Mouse (Mus musculus) layer of hippocampus, adult 9-10 months (tissue): ENCODE results near the gene Scn8a.

Experiments
- DNase-seq: peaks from one replicate; pipeline ENCODE4 v3.0.0; 2022; ENCODE audit warnings: low spot score

Scn8a gene

GRCm38 (mm10) chr15:101039651-101040050 lies 170.0 kb downstream of the Scn8a start:
- no peak for DNase-seq

DNA sequence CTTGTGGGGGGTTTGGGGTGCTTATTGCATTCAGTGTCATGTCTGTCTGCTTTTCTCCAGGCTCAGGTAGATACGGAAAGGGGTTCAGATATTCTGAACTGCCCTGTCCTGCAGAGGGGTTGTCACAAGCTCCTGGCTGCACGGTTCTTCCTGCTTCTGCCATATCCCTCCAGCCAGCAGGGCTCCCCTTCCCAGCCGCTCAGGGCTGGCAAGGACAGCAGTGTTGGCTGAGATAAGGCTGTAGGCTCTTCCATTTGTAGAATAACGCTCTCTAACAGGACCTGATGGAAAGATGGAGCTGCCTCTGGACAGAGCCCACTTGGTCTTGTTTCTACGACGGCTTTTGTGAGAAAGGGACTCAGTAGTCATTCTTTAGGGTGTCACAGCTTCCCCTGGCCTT lies 172.3 kb downstream of the Scn8a start:
- DNase-seq, result no peak

- peak; percentile 65 for DNase-seq
Measured at GRCm38 (mm10) chr15:101042613-101043012, 173.0 kb downstream of the Scn8a start.

DNA sequence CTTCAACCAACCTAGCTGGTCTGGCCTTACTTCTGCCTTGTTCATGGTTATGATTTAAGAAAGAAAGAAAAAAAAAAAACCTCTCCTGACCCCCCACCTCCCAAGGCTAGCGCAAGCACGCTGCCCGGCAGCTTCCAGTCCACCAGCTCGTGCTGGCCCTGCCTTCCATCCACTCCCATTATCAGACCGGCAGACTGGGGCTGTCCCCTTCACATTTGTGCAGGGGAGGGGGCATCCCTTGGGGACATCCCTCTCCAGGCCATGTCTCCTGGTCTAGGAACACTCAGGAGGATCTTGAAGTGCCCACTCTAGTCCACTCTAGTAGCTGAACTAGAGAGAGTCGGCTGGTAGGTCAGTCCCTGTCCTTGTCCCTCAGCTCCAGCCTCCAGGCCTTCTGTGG lies 174.9 kb downstream of the Scn8a start:
- DNase-seq, result no peak

- no peak for DNase-seq
Measured at GRCm38 (mm10) chr15:101046039-101046526, 176.4 kb downstream of the Scn8a start.

DNA sequence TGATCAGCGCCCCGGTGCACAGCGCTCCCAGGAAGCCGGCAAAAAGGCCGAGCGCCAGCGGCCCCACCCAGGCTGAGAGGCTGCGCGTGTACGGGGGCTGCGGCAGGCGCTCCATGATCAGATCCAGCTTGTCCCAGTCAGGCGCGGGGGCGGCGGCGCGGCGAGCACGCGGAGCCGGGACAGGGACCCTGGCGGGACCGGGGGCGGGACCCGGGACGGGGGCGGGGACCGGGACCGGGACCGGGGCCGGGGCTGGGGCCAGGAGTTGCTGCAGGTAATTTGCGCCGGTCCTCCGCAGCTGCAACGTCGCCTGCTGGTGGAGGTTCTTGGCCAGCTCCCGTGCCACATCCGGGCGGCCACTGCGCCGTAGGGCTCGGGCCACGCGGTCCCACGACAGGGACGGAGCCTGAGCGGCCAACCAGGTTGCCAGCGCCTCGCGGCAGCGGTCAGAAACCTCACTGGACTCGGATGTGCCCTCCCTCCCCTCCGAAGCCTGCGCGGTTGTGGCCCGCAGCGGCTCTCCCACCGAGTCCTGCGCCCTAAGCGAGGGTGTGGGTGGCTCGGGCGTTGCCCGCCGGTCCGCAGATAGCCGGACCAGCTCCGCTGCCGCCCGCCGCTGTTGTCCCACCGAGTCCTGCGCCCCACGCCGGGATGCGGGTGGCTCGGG lies 177.0 kb downstream of the Scn8a start:
- no peak for DNase-seq

GRCm38 (mm10) chr15:101047194-101047555 lies 177.5 kb downstream of the Scn8a start, which contains the start of gene Gm47841:
Gene Gm47841 (minus strand): TSS chr15:101047397.
- no peak for DNase-seq

- DNase-seq, result no peak
Measured at GRCm38 (mm10) chr15:101048338-101048896, 178.8 kb downstream of the Scn8a start.

GRCm38 (mm10) chr15:101051869-101052268 lies 182.2 kb downstream of the Scn8a start:
- DNase-seq, result no peak

GRCm38 (mm10) chr15:101052560-101053501 lies 183.2 kb downstream of the Scn8a start:
- no peak for DNase-seq

- no peak for DNase-seq
Measured at GRCm38 (mm10) chr15:101053832-101054459, 184.3 kb downstream of the Scn8a start.

DNA sequence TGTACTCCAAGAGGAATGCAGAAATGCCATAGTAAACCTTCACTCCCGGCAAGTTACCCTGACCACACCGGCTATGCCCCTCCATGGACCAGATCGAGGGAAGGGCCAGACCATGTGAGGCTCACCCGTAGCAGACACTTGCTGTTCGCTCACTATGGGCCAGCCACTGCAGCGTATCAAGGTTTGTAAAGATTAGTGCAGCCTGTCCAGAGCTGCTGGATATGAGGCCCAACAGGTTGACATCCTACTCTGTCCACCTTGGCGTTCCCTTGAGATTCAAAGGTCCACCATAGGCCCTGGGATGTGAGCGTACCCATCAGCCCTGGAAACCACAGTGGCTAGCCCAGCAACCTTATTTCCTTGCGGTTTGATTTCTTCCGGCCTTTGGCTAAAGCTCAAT lies 184.9 kb downstream of the Scn8a start:
- DNase-seq, result no peak

DNA sequence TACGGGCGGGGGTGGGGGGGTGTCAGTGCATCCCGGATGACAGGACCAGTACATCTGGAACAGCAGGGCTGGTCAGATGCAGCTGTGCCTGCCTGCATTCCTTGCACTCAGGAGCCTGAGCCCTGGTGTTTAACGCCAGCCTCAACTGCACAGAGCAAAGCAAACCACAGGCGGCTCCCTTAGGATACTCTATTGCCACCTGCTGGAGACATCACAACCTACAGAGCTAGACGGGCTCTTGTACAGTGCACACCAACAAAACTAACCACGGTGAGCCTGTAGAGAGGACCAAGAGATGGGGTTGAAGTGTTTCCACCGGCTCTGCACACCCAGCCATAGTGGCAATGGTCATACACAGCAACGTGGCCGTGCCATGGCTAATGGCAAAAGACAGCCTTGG lies 186.6 kb downstream of the Scn8a start:
- peak; percentile 27 for DNase-seq

- DNase-seq, result no peak
Measured at GRCm38 (mm10) chr15:101059570-101060279, 190.1 kb downstream of the Scn8a start.

DNA sequence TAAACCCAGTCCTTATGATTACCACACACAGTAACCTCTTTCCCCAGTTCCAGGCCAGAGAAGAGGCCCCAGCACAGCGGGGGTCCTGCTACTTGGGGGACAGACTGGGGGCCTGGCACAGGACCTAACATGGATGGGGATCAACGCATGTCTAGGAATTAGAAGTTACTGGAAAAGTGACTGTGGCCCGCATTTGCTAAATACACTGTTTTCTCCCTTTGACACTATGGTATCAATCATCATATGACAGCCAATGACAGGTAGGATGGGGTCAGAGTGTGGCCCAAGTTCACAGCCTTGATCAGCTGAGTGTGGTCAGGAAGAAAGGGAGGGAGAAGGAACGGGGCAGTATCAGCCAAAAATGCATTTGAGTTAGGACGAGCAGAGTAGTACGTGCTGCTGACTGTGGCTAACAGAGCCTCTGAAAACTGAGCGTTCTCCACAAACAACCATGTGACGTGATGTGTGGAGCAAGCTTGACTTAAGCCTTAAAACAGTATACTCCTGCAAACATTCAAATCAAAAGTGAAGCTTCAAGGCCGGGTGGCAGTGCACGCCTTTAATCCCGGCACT lies 190.7 kb downstream of the Scn8a start:
- DNase-seq, result no peak

- no peak for DNase-seq
Measured at GRCm38 (mm10) chr15:101065069-101065468, 195.4 kb downstream of the Scn8a start.

DNA sequence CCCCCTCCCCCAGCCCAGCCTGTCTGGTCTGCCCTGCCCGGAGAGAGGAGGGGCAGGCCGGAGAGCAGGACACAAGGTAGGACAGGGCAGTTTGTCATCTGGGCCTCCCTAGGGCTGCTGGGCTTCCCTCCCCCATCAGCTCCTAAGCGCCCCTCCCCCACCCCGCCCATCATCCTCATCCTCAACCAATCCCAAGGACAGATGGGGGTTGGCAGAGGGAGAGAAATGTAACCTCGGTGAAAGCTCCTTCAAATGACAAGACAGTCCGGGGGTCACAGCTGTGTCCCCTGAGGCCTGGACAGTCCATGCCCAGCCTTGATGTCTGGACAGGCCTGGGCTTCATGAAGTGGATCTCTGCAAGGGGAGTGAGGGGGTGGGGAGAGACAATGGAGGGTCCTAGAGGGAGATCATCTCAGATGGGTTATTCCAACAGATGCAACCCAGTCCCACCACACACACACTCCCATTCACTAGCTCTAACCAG lies 196.7 kb downstream of the Scn8a start:
- DNase-seq, result no peak

- no peak for DNase-seq
Measured at GRCm38 (mm10) chr15:101066920-101067696, 197.4 kb downstream of the Scn8a start.

- DNase-seq, result no peak
Measured at GRCm38 (mm10) chr15:101068029-101068428, 198.4 kb downstream of the Scn8a start.

- no peak for DNase-seq
Measured at GRCm38 (mm10) chr15:101068671-101069070, 199.0 kb downstream of the Scn8a start.
